Mouse (Mus musculus): ENCODE measurements around the gene Ltbp2.

Ltbp2 gene

GRCm38 (mm10) chr12:84767510-84767909, 108.8 kb downstream of the Ltbp2 start:
- in situ Hi-C loops (cut with MboI; ENCODE audit: unreplicated experiment in 2 of 2), result loop anchor here in 1 of 2 experiments (25.0 kb wide), 1 partner anchor 545 kb away; no protein-coding TSS in a partner anchor

- in situ Hi-C loops (cut with MboI; ENCODE audit: unreplicated experiment in 2 of 2), result loop anchor here in 1 of 2 experiments (25.0 kb wide), 1 partner anchor 546 kb away; no protein-coding TSS in a partner anchor
Observed at GRCm38 (mm10) chr12:84766113-84766735, 110.1 kb downstream of the Ltbp2 start.

GRCm38 (mm10) chr12:84765506-84765905, 110.8 kb downstream of the Ltbp2 start:
- in situ Hi-C loops (cut with MboI; ENCODE audit: unreplicated experiment in 2 of 2), result loop anchor here in 1 of 2 experiments (25.0 kb wide), 1 partner anchor 547 kb away; no protein-coding TSS in a partner anchor

- in situ Hi-C loops (cut with MboI; ENCODE audit: unreplicated experiment in 2 of 2), result loop anchor here in 1 of 2 experiments (5.0 to 25.0 kb wide), 2 partner anchors 268 to 548 kb away; no protein-coding TSS in a partner anchor
Observed at GRCm38 (mm10) chr12:84764756-84765155, 111.6 kb downstream of the Ltbp2 start.

GRCm38 (mm10) chr12:84763577-84764218, 112.6 kb downstream of the Ltbp2 start:
- in situ Hi-C loops (cut with MboI; ENCODE audit: unreplicated experiment in 2 of 2), result loop anchor here in 1 of 2 experiments (5.0 to 25.0 kb wide), 2 partner anchors 269 to 549 kb away; no protein-coding TSS in a partner anchor

- in situ Hi-C loops (cut with MboI; ENCODE audit: unreplicated experiment in 2 of 2), result loop anchor here in 1 of 2 experiments (5.0 to 25.0 kb wide), 2 partner anchors 270 to 550 kb away; no protein-coding TSS in a partner anchor
Observed at GRCm38 (mm10) chr12:84762532-84762931, 113.8 kb downstream of the Ltbp2 start.

GRCm38 (mm10) chr12:84759063-84759462, 117.3 kb downstream of the Ltbp2 start:
- in situ Hi-C loops (cut with MboI; ENCODE audit: unreplicated experiment in 2 of 2), result loop anchor here in 1 of 2 experiments (25.0 kb wide), 1 partner anchor 553 kb away; no protein-coding TSS in a partner anchor

GRCm38 (mm10) chr12:84756016-84756415, 120.3 kb downstream of the Ltbp2 start:
- in situ Hi-C loops (cut with MboI; ENCODE audit: unreplicated experiment in 2 of 2), result loop anchor here in 1 of 2 experiments (25.0 kb wide), 1 partner anchor 556 kb away; no protein-coding TSS in a partner anchor

- in situ Hi-C loops (cut with MboI; ENCODE audit: unreplicated experiment in 2 of 2), result loop anchor here in 1 of 2 experiments (25.0 kb wide), 1 partner anchor 557 kb away; no protein-coding TSS in a partner anchor
Observed at GRCm38 (mm10) chr12:84755008-84755695, 121.2 kb downstream of the Ltbp2 start.

GRCm38 (mm10) chr12:84752131-84752977, 124.0 kb downstream of the Ltbp2 start:
- in situ Hi-C loops (cut with MboI; ENCODE audit: unreplicated experiment in 2 of 2), result loop anchor here (5.0 to 25.0 kb wide), 2 partner anchors 80 to 560 kb away; no protein-coding TSS in a partner anchor

GRCm38 (mm10) chr12:84750661-84751060, 125.7 kb downstream of the Ltbp2 start:
- in situ Hi-C loops (cut with MboI; ENCODE audit: unreplicated experiment in 2 of 2), result loop anchor here (5.0 to 25.0 kb wide), 2 partner anchors 78 to 562 kb away; no protein-coding TSS in a partner anchor

GRCm38 (mm10) chr12:84748134-84748533, 128.2 kb downstream of the Ltbp2 start:
- in situ Hi-C loops (cut with MboI; ENCODE audit: unreplicated experiment in 2 of 2), result loop anchor here in 1 of 2 experiments (5.0 kb wide), 1 partner anchor 46 kb away; no protein-coding TSS in a partner anchor

GRCm38 (mm10) chr12:84745700-84746099, 130.6 kb downstream of the Ltbp2 start:
- in situ Hi-C loops (cut with MboI; ENCODE audit: unreplicated experiment in 2 of 2), result loop anchor here in 1 of 2 experiments (5.0 kb wide), 1 partner anchor 43 kb away; no protein-coding TSS in a partner anchor

- in situ Hi-C loops (cut with MboI; ENCODE audit: unreplicated experiment in 2 of 2), result no loop called here
Observed at GRCm38 (mm10) chr12:84743496-84743895, 132.8 kb downstream of the Ltbp2 start.

- in situ Hi-C loops (cut with MboI; ENCODE audit: unreplicated experiment in 2 of 2), result no loop called here
Observed at GRCm38 (mm10) chr12:84733366-84733765, 143.0 kb downstream of the Ltbp2 start.

Measured in v-Abl transformed pro-B cells (cell line).